Mouse (Mus musculus) thymus, adult 2 months (tissue): ENCODE measurements around the gene Stum. TPM values are rescaled to one million over a fixed set of nuclear protein-coding genes. Genes with fewer than 3 reads are reported as not detected.

ENCODE experiments used
- DNase-seq: peaks from one replicate; pipeline ENCODE4 v3.0.0; 2021
- H3K27ac ChIP-seq: fragments of 200-500 bp; 2 replicates; pipeline ENCODE4 v1.5.1; 2012; ENCODE audit warnings: low read length, control low read depth; ENCODE audit not compliant: control insufficient read depth, insufficient read depth
- H3K27me3 ChIP-seq: fragments of 200-500 bp; 2 replicates; pipeline ENCODE4 v1.6.1; 2012; ENCODE audit warnings: mild to moderate bottlenecking, low read length, moderate library complexity, mixed read lengths; ENCODE audit not compliant: control insufficient read depth, insufficient read depth
- H3K36me3 ChIP-seq: fragments of 200-500 bp; 2 replicates; pipeline ENCODE4 v1.6.1; 2012; ENCODE audit warnings: mild to moderate bottlenecking, low read length, moderate library complexity; ENCODE audit not compliant: control insufficient read depth, insufficient read depth
- H3K4me1 ChIP-seq: fragments of 200-500 bp; replicated peaks from 2 replicates; pipeline ENCODE4 v1.6.1; 2012; ENCODE audit warnings: low read length; ENCODE audit not compliant: control insufficient read depth, insufficient read depth
- H3K4me3 ChIP-seq: fragments of 200-500 bp; 2 replicates; pipeline ENCODE4 v1.5.1; 2012; ENCODE audit warnings: mild to moderate bottlenecking, low read length, control low read depth, moderate library complexity; ENCODE audit not compliant: control insufficient read depth, insufficient read depth
- CTCF ChIP-seq: fragments of 200-500 bp; IDR thresholded peaks from 2 replicates; pipeline ENCODE4 v1.5.1; 2012; ENCODE audit warnings: mild to moderate bottlenecking, control low read depth, low read length, moderate library complexity, borderline replicate concordance; ENCODE audit not compliant: control insufficient read depth, poor library complexity, insufficient read depth; ENCODE audit errors: extremely low read depth
- POLR2A ChIP-seq: fragments of 200-500 bp; IDR thresholded peaks from 2 replicates; pipeline ENCODE4 v1.6.1; 2012; ENCODE audit warnings: mild to moderate bottlenecking, low read length, control low read depth, moderate library complexity; ENCODE audit not compliant: control insufficient read depth, poor library complexity, insufficient read depth; ENCODE audit errors: extremely low read depth
- WGBS: fragments of 180-500 bp; shearing (Covaris S2); methylation state at CpG from one replicate; pipeline ENCODE4 v1.1.7; 2018; 5-methylcytosine and 5-hydroxymethylcytosine counted together
- polyA plus RNA-seq: library from polyadenylated mRNA; depleted of rRNA; stranded (reverse); fragments of >200 nt; gene quantifications from 2 replicates; pipeline ENCODE4 v1.2.3, GENCODE M21; 2012

Stum gene
- polyA plus RNA-seq, 1 experiment, result 1.3 TPM

DNA sequence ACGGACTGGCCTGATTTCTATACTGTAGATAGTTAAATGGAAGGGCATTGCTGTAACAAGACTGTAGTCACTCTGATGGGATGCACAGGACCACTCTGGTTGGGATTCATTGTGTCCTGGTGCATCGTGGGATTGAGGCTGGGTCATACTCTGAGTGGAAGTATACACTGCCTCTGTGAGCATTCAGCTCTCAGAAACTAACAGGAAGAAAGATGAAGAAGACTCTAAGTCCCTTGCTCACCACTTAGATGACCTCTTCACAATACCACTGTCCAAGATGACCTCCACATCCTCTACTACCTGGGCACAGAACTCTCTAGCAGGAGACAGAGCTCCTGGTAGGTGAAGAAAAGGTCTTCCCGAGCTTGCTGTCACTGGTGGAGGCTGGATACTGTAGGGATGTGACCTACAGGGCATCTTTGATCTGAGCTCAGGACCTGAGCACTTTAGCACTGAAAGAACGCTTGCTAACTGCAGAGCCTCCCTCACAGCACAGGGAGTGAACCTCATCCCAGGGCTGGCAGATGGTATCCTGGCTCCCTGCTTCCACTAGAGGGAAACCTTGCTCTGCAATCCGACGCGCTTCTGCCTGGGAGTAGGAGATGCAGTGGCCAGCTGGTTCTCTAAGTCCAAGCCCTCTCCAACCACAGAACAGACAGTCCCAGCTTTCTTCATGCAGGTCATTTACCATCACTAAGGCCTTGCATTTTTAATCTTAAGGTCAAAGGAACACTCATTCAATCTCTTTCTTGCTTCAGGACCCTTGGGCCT is 49.3 kb downstream of the Stum start:
- H3K4me1 ChIP-seq, result peaks cover 5% of the 10 kb centered on the region; the same call in 1 of the 2 replicates
- DNase-seq, result no peak
- TF ChIP-seq CTCF (no peak), POLR2A (no peak)
- H3K27me3 ChIP-seq, result no peaks in the 10 kb centered on the region
- WGBS, result 42% methylated on average over 7 of the region's 7 CpGs
- H3K4me3 ChIP-seq, result no peak overlapping the region
- H3K27ac ChIP-seq, result no peak overlapping the region
- no peaks in the 10 kb centered on the region for H3K36me3 ChIP-seq

DNA sequence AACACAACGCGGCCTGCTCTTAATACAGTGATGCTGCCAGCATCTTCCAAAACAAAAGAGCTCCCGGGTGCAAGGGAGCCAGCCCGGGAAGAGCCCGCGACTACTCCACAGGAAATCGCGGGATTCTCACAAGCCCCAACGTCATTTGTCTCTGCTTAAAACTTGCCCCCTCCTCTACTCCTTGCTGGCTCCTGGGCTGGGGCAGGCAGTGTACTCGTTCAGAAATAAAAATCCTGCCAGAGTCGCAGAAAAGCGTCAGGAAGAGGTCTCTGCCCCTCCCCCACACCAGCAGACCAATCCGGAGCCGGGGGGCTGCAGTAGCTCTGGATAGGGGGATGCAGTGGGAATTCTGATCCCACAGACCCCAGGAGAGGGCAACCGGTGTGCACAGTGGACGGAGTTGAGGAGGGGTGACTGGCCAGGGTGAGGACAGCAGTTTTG is 50.2 kb downstream of the Stum start:
- Histone ChIP-seq H3K27me3 (no peaks in the 10 kb centered on the region), H3K27ac (no peak overlapping the region), H3K4me1 (peaks cover 5% of the 10 kb centered on the region; the same call in 1 of the 2 replicates), H3K4me3 (no peak overlapping the region), H3K36me3 (no peaks in the 10 kb centered on the region)
- DNase-seq, result no peak
- TF ChIP-seq POLR2A (no peak), CTCF (no peak)
- WGBS, result 38% methylated on average over 16 of the region's 16 CpGs

DNA sequence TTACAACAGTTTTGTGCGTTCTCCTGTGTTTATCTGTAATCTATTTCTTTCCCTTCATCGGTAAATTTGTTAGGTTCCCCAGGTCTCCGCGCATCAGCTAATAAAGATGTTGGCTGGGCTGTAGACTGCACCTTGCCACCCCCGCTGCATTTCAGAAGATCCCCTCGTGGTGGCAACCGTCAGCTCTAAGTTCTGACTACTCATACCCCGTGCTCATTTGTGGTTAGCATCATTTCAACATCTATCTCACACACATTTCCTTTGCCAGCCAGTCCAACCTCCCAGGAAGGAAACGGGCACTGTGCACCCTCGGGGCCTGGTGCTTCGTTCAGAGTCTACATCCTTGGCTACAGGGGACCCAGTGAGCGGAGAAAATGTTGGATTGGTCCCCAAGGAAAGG is 51.5 kb downstream of the Stum start:
- peaks cover 5% of the 10 kb centered on the region; the same call in 1 of the 2 replicates for H3K4me1 ChIP-seq
- WGBS, result 4% methylated on average over 12 of the region's 12 CpGs
- peak; percentile 80 for DNase-seq
- TF ChIP-seq CTCF (no peak), POLR2A (no peak)
- H3K36me3 ChIP-seq, result no peaks in the 10 kb centered on the region
- no peaks in the 10 kb centered on the region for H3K27me3 ChIP-seq
- no peak overlapping the region for H3K4me3 ChIP-seq
- H3K27ac ChIP-seq, result no peak overlapping the region

DNA sequence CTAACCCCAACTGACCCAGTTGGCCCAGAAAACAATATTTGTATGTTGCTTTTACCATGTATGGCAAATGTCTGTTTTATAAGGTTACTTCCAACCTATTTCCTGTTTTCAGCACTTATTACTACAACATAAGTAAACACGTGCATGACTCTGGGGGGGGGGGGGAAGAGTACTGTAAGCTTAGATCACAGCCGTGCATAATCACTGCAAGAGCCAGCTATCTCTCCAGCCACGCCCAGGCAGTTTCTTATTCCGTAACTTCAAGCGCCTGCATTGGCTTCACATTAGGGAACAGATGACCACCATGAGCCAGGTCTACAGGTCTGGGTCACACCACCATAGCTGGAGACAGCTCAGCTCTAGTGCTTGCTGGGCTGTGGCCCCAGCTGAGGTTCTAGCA is 53.5 kb downstream of the Stum start:
- Histone ChIP-seq H3K36me3 (no peaks in the 10 kb centered on the region), H3K27ac (no peak overlapping the region), H3K4me3 (no peak overlapping the region), H3K27me3 (no peaks in the 10 kb centered on the region), H3K4me1 (peaks cover 5% of the 10 kb centered on the region; the same call in 1 of the 2 replicates)
- WGBS, result 90% methylated on average over 5 of the region's 5 CpGs
- TF ChIP-seq CTCF, result no peak
- no peak for TF ChIP-seq POLR2A
- no peak for DNase-seq

DNA sequence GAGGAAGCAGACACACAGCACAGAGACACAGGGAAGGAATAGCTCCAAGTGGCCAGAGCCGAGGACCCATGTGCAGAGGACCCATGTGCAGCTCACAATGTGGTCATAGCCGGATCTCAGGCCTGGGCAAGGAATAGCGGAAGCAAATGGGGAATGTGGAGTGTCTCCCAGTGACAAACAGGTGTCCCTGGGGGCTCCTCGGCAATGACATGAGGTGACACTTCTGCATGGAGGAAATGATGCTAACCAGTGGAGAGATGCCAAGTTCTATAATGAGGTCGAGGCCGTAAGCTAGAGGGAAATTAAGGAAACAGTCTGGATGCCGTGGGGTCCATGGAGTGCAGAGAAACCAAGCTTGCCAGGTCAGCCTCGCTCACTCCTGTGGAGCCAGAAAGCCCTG is 54.4 kb downstream of the Stum start:
- TF ChIP-seq POLR2A (no peak), CTCF (no peak)
- 65% methylated on average over 8 of the region's 8 CpGs for WGBS
- Histone ChIP-seq H3K4me3 (no peak overlapping the region), H3K36me3 (peaks cover 3% of the 10 kb centered on the region; the same call in 1 of the 2 replicates), H3K27ac (no peak overlapping the region), H3K4me1 (peaks cover 5% of the 10 kb centered on the region; the same call in 1 of the 2 replicates), H3K27me3 (no peaks in the 10 kb centered on the region)
- no peak for DNase-seq

GRCm38 (mm10) chr1:180428101-180428712 is 55.1 kb downstream of the Stum start:
- peak; percentile 66 for DNase-seq
- Histone ChIP-seq H3K4me3 (no peak overlapping the region), H3K27ac (no peak overlapping the region), H3K27me3 (no peaks in the 10 kb centered on the region), H3K36me3 (peaks cover 7% of the 10 kb centered on the region; the same call in 1 of the 2 replicates), H3K4me1 (peaks cover 8% of the 10 kb centered on the region)
- WGBS, result 13% methylated on average over 9 of the region's 9 CpGs
- TF ChIP-seq POLR2A, result no peak
- TF ChIP-seq CTCF, result no peak; the same call in 1 of the 2 replicates
